Mouse (Mus musculus) monocyte, adult 5-6 weeks (primary cell): ENCODE results near the gene Fbxw10. TPM values are rescaled to one million over a fixed set of nuclear protein-coding genes. Genes with fewer than 3 reads are reported as not detected.

Source experiments
- ATAC-seq: fragments of 153-309, 156-312 bp; replicated peaks from 2 replicates; pipeline ENCODE4 v1.8.0; 2017; ENCODE audit warnings: mild to moderate bottlenecking; ENCODE audit not compliant: low TSS enrichment, insufficient number of reproducible peaks, severe bottlenecking, poor library complexity, low FRiP score
- total RNA-seq: library from RNA; stranded (forward); fragments of 200-1000, 200-491, 200-594 nt; gene quantifications from 3 replicates; pipeline ENCODE4 v1.2.3, GENCODE M21; 2017

Fbxw10 gene
- total RNA-seq, 1 experiment from 2014 or later: 2.6 TPM

DNA sequence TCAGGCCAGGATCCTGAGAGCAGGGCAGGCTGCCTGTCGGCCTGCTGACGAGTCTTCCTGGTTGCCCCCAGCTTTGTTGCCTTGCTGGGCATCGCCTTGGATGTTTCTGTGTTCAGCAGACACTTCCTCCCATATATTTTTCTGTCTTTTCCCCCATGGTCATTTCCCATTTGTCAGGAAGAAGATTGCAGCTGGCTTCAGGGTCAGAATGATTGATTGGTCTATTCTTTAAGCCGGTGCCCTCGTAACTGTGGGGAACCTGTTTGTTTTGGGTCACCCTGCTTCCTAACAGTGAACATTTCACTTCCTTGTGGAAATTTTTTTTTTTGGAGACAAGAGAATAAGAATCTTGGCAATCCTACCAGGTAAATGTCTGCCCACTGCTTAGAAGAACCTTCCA, 38.5 kb downstream of the Fbxw10 start:
- ATAC-seq: no peak

DNA sequence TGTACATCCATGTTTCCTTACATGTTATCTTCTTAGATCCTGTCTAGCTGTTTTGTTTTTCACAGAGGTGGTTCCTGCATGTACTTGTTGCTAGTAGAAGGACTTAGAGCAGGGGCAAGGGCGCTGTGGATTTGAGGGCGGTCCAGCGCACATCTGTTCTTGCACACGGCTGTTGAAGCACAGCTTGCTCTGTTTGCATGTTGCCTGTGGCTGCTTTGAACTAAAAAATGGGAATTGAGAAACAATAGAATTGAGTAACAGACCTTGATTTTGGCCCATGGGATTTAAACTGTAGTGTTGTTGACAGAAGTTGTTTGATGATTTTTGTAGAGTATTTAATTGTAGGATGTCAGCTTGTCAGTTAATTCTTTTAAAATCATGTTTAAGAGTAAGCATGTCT, 43.9 kb downstream of the Fbxw10 start:
- no peak for ATAC-seq

DNA sequence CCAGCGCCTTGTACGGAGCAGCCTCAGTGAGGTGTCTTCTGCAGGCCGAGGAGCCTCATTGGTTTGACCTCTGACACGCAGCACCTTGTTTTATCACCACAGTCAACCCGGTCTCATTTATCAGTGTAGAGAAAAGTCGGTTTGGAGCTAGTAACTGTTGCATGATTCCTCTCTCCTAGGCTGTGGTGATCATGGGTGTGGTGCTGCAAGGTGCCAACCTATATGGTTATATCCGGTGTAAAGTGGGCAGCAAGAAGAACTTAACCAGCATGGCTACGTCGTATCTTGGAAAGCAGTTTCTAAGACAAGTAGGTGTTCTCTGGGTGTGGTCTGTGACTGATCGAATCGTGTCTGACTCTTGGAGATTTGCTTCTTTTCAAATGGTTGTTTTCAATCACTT, 44.9 kb downstream of the Fbxw10 start:
- no peak for ATAC-seq

DNA sequence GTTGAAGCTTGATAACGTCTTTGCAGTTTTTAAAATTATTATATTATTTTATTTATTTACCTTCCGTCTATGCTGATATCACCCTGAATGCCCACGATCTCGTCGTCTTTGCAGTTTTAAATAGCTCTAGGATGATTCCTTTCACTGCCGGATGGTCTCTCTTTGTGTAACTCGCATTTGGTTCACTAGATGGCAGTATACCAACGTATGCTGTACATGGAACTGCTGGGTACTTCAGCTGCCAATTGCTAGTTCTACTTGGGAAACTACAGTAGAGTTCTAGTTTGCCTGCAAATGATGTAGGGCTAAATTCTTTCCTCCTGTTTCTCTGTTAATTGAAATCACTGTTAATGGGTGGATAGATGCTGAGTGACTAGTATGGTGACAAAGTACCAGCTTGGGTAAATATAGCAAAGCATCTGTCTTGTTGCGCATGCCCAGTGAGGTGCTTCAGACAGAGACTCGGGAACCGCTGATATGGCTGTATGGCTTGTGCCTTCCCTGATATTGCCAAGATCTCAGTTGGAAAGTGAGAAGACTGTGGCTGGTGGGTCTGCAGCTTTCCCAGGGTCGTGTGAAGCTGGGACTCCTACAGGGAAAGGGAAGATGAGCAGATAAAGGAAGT, 54.9 kb downstream of the Fbxw10 start:
- peak; percentile 56; the same call in 1 of the 2 replicates for ATAC-seq

DNA sequence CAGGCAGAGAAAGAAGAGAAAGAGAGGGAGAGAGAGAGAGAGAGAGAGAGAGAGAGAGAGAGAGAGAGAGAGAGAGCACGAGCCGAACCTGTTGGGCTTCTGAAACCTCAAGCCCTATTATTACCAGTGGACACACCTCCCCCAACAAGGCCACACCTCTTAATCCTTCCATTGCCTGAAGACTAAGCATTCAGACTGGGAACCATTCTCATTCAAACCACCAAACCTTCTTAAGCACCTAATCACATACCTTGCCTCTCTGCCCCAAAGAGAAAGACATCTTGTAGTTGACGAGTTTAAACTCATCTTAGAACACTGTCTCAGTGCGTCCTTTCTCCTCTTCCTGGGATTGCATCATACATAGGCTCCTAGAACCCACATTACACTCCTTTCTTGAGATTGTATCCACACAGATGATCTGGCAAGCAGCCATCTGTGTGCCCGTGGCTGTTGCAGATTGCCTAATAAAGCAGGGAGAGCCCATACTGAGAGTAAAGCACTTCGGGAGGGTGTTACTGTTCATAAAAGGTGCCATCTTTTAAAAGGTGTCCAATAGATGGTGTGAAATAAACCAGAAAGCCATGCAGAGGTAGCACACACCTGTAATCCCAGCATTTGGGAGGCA, 57.1 kb downstream of the Fbxw10 start:
- no peak for ATAC-seq

DNA sequence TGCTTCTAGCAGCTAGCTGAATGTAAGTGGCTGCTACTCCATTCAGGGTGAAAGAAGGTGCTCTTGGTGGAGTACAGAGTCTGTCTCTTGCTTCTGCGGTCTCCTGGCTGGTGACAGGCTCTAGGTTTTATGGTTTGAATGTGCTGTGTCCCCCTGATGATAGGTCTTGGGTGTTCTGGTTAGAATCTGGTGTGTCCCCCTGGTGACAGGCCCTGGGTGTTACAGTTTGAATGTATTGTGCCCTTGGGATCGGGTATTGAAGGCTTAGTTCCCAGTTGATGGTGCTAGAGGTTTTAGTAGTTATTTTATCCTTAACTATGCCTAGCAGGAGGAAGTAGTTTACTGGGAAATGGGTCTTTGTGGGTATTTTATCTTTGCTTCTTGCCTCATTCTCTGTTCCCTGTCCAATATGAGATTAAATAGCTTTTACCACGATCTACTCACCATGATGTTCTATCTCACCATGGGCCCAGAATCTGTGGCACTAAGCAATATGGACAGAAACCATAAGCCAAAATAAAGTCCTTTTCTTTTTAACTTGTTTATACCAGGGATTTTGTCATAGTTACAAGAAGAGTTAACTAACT, 62.9 kb downstream of the Fbxw10 start:
- ATAC-seq: no peak

DNA sequence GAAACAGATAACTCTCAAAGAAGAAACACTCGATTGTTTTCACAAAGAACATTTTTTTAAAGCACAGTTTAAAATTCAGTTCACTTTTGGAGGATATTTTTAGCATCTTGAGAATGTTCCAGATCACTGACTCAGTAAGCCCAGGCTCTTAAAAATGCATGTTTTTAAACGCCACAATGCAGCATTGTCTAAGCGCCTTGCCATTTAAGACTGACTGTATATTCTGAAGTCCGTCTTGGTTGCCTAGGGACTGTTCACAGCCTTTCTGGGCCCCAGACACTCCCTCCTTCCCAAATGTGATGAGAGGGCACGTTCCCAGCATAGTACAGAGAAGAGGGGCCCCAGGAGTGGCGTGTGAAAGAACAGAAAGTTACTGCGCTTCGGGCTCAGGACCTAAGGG, 64.5 kb downstream of the Fbxw10 start:
- no peak for ATAC-seq

DNA sequence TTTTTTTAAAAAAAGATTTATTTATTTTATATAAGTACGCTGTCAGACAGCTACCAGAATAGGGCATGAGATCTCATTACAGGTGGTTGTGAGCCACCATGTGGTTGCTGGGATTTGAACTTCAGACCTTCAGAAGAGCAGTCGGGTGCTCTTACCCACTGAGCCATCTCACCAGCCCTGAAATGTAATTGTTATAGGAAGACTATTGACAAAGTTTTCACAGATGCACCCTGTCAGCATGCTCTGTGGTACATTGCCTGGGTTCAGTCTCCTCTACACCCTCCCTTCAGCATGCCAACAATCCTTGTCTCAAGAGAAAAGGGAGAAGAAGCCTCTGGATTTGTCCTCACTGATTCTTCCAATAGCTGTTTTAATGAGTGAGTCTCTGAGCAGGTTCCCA, 66.3 kb downstream of the Fbxw10 start:
- no peak for ATAC-seq

DNA sequence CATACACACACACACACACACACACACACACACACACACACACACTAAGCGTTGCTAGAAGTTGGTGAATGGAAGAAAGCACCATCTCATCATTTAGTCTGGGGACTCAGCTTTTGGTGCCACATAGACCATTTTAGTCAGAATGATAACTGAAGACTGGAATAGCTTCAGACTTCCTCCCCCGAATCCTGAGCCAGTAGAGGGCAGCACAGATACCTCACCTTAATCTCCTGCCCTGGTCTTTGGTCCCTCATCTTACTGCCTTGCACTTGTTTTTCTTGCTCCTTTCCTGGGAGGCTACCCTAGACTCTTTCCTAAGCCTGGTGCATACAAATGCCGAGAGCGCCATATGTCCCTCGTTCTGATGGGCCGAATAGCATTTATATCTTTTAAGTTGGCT, 67.7 kb downstream of the Fbxw10 start:
- ATAC-seq: no peak

DNA sequence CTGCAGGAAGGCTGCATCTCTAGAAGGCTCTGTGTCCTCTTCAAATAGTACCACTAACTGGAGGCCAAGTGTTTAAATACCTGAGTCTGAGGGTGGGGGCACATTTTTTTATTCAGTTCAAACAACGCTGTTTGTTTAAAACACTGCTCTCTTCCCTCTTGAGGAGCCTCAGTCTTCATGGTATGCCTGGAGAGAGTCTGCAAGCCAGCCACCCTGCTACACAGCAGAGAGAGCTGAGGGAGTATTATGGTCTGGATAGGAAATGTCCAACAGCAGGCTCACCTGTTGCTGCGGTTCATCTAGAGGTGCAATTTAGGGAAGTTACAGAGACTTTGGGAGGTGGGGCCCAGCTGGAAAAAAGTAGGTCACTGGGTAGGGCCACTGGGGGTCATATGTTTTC, 68.6 kb downstream of the Fbxw10 start:
- no peak for ATAC-seq

DNA sequence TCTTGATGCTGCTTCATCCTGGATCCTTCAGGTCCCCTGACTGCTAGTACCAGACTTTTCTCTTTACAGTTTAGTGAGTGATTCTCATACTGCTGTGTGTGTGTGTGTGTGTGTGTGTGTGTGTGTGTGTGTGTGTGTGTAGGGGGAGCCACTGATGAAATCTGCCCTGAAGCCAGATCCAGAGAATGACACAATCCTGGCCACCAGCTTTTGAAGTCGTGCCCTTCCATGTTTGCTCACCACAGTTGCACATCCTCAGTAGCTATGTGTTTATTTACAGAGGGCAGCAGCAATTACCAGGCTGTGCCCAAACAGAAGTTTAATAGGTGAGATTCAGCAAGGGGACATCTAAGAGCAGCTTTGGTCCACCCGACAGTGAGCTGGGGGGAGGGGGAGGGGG, 69.9 kb downstream of the Fbxw10 start:
- no peak for ATAC-seq

DNA sequence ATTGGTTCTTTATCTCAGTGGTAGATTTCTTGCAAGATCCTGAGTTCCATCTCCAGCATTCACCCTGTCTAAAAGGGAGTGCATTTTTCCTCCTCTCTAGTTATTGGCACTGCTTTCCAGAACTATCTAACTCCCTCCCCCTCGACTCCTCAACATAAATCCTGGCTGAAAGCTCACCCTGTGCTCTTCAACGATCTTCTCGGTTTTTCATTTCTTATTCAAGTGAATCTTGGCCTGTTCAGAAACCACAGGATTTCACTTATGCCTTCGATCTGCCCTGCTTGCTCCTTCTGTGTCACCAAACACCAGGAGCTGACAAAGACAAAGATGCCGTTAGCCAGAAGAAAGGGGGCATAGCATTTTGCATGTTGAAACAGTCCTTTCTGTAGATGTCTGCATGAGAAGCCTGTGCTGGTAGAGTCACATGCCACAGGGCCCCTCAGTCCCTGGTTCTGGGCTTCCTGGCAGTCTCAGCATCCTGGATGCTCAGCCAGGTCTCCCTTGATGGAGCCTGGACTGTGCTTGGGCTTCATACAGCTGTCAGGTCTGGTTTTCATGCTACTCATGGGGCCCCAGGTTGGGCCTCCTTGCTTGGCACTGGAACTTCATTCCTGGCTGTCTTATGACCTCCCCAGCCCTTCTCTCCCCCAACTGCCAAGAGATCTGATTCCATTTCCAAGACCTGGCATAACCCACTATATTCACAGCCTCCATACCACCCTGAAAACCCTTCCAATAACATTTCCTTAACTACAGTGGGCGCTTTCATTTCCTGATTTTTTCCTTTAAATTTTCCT, 73.3 kb downstream of the Fbxw10 start:
- no peak for ATAC-seq

DNA sequence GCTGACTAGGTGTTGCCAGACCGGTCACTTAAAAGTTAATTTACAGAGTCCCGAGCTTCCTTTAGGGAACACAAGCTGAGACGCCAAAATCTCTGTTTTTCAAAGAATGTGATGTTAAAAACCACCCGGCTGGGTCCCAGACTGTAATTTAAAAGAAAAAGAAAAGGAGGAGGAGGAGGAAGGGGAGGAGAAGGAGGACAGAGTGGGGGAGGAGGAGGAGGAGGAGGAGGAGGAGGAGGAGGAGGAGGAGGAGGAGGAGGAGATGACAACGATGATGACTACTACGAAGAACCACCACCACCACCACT, 73.8 kb downstream of the Fbxw10 start:
- no peak for ATAC-seq

DNA sequence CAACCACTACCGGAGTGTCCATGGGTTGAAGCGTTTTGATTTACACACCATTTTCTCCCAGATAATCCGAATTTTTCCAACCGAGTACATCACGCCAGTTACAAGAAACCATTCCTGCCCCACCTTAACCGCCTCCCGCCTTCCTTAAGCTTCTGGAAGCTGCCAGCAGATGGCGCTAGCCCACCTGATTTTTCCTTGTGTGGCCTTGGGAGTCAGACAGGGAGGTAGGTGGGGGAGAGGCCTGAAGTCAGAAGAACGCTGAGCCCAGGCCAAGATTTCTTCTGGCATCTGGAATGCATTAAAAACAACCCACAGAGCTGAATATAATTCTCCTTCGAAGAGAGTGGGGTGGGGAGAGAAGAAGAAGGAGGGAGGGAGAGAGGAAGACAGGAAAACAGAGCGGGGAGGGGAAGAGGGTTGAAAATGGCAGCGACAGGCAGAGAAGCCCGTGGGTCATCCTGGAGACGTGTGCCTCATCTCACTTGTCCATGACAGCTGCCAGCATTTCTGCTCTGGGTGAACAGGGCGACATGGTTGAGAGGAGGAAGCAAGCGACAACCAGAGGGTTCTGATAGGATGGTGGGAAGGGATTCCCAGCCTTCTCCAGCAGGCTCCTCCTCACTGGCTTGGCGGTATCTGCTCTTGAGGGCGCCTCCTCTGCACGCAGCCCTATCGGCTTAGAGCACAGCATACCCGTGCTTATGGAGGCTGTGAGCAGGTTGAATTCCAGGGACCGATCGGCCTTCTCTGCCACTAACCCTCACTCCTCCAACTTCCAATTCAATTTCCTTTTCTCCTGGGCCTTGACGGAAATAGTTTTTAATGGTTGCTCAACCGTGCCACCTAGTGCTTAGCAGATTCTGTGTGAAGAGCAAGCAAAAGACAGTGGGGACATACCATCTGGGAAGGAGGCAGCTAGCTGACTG, 74.4 kb downstream of the Fbxw10 start:
- ATAC-seq: no peak; the same call in 1 of the 2 replicates

DNA sequence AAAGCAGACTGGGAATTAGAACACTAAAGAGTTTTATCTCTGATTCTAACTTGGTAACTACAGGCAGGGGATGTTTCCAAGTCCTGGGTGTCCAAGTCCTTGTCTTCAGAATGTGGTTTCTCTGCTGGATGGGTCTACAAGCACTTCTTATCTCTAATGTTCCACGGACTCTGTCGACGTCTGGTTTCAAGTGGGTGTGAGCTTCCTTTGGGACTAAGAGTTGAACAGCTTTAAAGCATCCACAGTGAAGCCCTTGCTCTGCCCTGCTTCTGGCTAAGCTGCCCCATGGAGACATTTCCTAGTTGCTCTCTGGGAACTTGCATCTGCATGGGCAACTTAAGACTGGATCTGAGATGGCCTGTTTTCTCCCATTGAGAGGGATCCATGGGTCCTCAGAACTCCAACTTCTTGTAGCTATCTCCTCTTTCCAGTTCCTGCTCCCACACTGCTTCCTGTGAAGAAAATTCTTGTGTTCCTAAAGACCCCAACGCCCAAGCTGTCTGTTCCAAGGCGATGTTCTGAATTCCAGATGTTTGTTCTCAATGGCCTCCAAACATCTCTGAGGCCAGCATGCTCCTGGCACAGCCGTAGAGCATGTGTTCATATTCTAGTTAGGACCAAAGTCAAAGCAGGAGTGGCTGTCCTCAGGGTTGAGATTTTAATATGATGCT, 77.4 kb downstream of the Fbxw10 start:
- ATAC-seq: no peak
